Mouse (Mus musculus) small intestine, adult 2 months (tissue): ENCODE results near the gene Trpm3. TPM values are rescaled to one million over a fixed set of nuclear protein-coding genes. Genes with fewer than 3 reads are reported as not detected.
A peak's percentile ranks its signal among the peaks of the same experiment; 100 is the strongest.

Experiments
- H3K27ac ChIP-seq: fragments of 200-500 bp; 2 replicates; pipeline ENCODE4 v1.5.1; 2012; ENCODE audit warnings: low read depth, low read length, control low read depth, inconsistent platforms; ENCODE audit not compliant: insufficient read depth
- H3K27me3 ChIP-seq: fragments of 200-500 bp; 2 replicates; pipeline ENCODE4 v1.6.1; 2012; ENCODE audit warnings: mild to moderate bottlenecking, moderate library complexity, low read length, inconsistent platforms; ENCODE audit not compliant: control insufficient read depth, insufficient read depth
- H3K36me3 ChIP-seq: fragments of 200-500 bp; 2 replicates; pipeline ENCODE4 v1.6.1; 2012; ENCODE audit warnings: mild to moderate bottlenecking, low read length, control low read depth, inconsistent platforms; ENCODE audit not compliant: control insufficient read depth, insufficient read depth
- H3K4me1 ChIP-seq: fragments of 200-500 bp; 2 replicates; pipeline ENCODE4 v1.6.1; 2012; ENCODE audit warnings: low read length, inconsistent platforms, mixed read lengths; ENCODE audit not compliant: control insufficient read depth, insufficient read depth, insufficient read length
- H3K4me3 ChIP-seq: fragments of 200-500 bp; 2 replicates; pipeline ENCODE4 v1.5.1; 2012; ENCODE audit warnings: low read depth, mild to moderate bottlenecking, control low read depth, inconsistent platforms, low read length, moderate library complexity
- CTCF ChIP-seq: fragments of 200-500 bp; IDR thresholded peaks from 2 replicates; pipeline ENCODE4 v1.5.1; 2012; ENCODE audit warnings: low read depth, mild to moderate bottlenecking, control low read depth, inconsistent platforms, low read length, moderate library complexity, mixed read lengths; ENCODE audit not compliant: insufficient replicate concordance, insufficient read length; ENCODE audit errors: extremely low read depth
- POLR2A ChIP-seq: fragments of 200-500 bp; IDR thresholded peaks from 2 replicates; pipeline ENCODE4 v1.6.1; 2012; ENCODE audit warnings: low read depth, mild to moderate bottlenecking, control low read depth, inconsistent platforms, low read length, moderate library complexity
- WGBS: fragments of 180-500 bp; shearing (Covaris S2); methylation state at CpG from one replicate; pipeline ENCODE4 v1.1.7; 2018; 5-methylcytosine and 5-hydroxymethylcytosine counted together
- polyA plus RNA-seq: library from polyadenylated mRNA; depleted of rRNA; stranded (reverse); fragments of >200 nt; gene quantifications from 2 replicates; pipeline ENCODE4 v1.2.3, GENCODE M21; 2012

Gene Trpm3
- polyA plus RNA-seq, 1 experiment, result 0.09 TPM

DNA sequence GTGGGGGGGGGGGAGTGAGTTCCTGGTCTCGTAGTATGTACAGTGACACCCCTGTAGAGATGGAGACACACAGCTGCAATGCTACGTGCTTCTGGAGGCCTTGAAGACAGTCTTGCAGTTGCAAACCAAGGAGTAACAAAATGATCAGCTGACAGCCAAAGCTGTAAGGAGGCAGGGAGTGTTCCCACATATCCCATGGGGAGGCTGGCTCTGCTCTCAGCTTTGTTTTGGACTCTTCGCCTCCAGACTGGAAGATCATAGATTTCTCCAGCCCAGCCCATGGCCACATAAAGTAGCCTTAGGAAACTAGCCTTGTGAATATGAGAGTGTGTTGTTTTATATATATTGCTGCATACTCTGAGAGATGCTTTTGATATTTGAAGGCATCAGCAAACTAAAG is 248.0 kb downstream of the Trpm3 start:
- TF ChIP-seq POLR2A (no peak), CTCF (no peak)
- Histone ChIP-seq H3K4me3 (no peak overlapping the region), H3K4me1 (no peaks in the 10 kb centered on the region), H3K36me3 (no peaks in the 10 kb centered on the region), H3K27ac (no peak overlapping the region), H3K27me3 (no peaks in the 10 kb centered on the region)
- WGBS, result 81% methylated on average over 3 of the region's 3 CpGs

DNA sequence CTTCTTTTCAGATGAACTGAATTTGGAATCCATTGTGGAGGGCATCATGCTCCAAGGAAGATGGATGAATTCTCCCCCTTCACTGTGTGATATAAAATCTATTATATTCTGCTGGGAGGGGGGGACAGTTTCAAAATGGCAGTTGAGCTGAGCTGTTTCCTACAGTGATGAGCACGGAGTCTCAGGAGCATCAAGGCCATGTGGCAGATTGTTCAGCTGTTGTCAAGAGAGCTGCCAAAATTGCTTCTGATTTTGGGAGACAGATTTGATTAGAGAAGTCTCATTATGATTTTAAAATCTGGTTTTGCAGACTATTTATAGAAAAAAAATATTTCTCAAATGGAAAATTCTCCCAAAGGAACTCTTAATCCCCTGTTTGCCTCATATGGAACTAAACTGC is 255.9 kb downstream of the Trpm3 start:
- Histone ChIP-seq H3K27me3 (no peaks in the 10 kb centered on the region), H3K36me3 (no peaks in the 10 kb centered on the region), H3K27ac (no peak overlapping the region), H3K4me3 (no peak overlapping the region), H3K4me1 (no peaks in the 10 kb centered on the region)
- TF ChIP-seq CTCF (no peak), POLR2A (no peak)
- 84% methylated on average over 1 of the region's 1 CpGs for WGBS

GRCm38 (mm10) chr19:22404049-22404448 is 265.2 kb downstream of the Trpm3 start:
- Histone ChIP-seq H3K4me3 (no peak overlapping the region), H3K27ac (no peak overlapping the region), H3K27me3 (no peaks in the 10 kb centered on the region), H3K4me1 (no peaks in the 10 kb centered on the region), H3K36me3 (no peaks in the 10 kb centered on the region)
- no peak for TF ChIP-seq POLR2A
- no peak for TF ChIP-seq CTCF
- WGBS, result 90% methylated on average over 3 of the region's 3 CpGs

- Histone ChIP-seq H3K36me3 (no peaks in the 10 kb centered on the region), H3K4me3 (no peak overlapping the region), H3K4me1 (no peaks in the 10 kb centered on the region), H3K27me3 (no peaks in the 10 kb centered on the region), H3K27ac (no peak overlapping the region)
- TF ChIP-seq CTCF (no peak), POLR2A (no peak)
- WGBS, result 83% methylated on average over 3 of the region's 3 CpGs
Observed at GRCm38 (mm10) chr19:22418239-22418638, 279.4 kb downstream of the Trpm3 start.

DNA sequence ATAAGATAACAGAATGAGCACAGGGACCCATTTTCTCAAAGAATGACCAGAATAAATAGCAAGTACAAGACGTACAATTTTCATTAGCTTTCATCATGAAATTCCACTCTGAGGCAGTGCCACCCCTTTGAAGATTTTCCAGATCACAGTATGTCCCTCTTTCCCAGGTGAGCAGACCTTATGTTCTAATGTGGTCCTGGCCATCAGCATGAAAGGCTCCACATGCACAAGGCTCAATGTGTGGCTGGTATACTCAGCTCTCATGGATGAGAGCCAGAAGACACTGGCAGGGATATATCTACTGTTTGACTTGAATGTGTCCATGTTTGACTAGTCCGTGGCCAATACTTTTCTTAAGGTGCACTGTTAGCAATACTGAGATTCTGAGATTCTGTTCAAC is 298.4 kb downstream of the Trpm3 start:
- H3K27me3 ChIP-seq, result no peaks in the 10 kb centered on the region
- no peaks in the 10 kb centered on the region for H3K4me1 ChIP-seq
- no peak overlapping the region for H3K4me3 ChIP-seq
- H3K36me3 ChIP-seq, result no peaks in the 10 kb centered on the region
- 84% methylated on average over 2 of the region's 2 CpGs for WGBS
- no peak for TF ChIP-seq CTCF
- TF ChIP-seq POLR2A, result no peak
- no peak overlapping the region for H3K27ac ChIP-seq

DNA sequence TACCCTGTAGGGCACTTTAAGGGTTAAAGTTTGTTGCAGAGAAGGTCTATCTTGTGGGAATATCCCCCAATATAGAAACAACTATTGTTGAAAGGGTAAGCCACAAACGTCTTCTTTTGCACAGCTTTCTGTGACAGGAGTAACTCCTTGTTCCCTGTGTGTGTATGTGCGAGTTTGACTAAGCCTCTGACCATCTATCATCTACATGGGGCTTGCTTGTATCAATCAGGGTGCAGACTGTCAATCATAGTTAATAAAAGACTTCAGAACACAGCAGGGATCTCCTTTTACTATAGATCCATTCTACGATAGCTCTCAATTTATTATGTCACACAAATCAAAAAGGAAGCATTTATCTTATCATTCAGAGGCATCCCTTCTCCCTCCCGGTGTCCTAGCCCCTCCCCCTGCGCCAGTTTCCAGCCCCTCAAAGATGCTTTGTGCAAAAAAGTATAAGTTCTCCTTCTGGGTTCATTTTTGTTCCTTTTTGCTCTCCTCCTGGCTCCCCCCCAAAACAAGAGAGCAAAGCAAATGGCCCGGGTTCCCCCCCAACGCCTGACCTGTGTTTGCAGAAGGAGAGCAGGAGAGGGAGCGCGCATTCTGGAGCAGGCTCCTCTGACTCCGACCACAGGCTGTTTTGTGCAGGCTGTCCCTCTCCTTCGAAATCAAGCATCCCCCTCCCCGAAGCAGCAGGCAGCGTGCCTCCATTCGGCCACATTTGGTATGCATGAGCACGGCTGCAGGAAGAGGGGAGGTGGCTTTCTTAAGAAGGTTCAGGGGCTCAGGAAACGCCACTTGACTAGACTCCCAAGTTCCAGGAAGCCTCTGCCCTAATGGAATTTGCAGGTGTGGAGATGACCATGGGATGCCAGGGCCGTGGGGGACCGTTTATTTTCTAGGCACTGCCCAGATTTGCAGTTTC is 308.8 kb downstream of the Trpm3 start:
- H3K4me1 ChIP-seq, result no peaks in the 10 kb centered on the region
- no peak for TF ChIP-seq CTCF
- no peak for TF ChIP-seq POLR2A
- 0 out of 2 replicates have a peak overlapping the region, but pooled peaks have one; percentile 1 for H3K4me3 ChIP-seq
- 8% methylated on average over 18 of the region's 18 CpGs for WGBS
- no peak overlapping the region for H3K27ac ChIP-seq
- H3K36me3 ChIP-seq, result no peaks in the 10 kb centered on the region
- H3K27me3 ChIP-seq, result no peaks in the 10 kb centered on the region

DNA sequence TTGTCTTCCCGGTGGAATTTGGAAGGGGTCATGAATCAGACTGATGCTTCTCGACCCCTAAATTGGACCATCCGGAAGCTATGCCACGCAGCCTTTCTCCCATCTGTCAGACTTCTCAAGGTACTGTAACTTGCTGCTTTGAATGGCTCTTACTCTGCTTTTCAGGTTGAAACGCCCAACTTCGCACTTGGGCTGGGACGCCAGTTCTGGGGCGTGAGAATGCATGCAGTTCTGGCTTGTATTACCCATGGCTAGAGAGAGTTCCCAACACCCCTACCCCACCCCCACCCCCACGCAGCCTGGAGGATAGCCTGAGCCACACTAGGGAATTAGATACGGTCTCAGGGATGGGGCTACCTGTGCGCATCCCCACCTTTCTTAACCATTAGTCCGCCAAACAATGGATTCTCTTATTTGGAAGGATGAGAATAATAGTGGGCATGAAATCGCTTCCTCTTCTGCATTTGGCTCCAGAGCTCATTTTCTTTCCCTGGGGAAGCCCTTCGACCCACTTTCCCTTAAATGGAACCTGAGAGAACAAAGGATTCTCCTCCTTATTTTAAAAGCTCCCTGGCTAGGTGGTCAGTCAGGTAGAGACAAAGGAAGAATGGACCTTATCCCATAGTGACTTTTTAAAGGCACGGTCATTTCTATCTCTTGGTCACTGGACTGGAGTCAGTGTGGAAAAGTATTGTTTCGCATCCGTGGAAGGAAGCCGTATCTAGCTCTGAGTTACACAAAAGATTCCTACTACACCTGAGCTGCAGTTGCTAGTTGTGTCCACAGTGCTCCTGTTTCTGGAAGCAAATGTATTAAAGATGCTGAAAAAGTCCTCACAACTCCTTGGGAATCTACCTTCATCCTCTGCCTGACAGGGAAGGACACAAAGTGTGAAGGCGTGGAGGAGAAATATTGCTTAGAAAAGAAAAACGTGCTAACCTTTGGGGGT is 309.8 kb downstream of the Trpm3 start:
- WGBS, result 37% methylated on average over 20 of the region's 20 CpGs
- Histone ChIP-seq H3K27me3 (no peaks in the 10 kb centered on the region), H3K4me1 (no peaks in the 10 kb centered on the region), H3K36me3 (no peaks in the 10 kb centered on the region), H3K4me3 (no peak overlapping the region), H3K27ac (no peak overlapping the region)
- no peak for TF ChIP-seq CTCF
- TF ChIP-seq POLR2A, result no peak
